Mouse (Mus musculus): ENCODE measurements around the gene Ndufs1.

Gene Ndufs1

DNA sequence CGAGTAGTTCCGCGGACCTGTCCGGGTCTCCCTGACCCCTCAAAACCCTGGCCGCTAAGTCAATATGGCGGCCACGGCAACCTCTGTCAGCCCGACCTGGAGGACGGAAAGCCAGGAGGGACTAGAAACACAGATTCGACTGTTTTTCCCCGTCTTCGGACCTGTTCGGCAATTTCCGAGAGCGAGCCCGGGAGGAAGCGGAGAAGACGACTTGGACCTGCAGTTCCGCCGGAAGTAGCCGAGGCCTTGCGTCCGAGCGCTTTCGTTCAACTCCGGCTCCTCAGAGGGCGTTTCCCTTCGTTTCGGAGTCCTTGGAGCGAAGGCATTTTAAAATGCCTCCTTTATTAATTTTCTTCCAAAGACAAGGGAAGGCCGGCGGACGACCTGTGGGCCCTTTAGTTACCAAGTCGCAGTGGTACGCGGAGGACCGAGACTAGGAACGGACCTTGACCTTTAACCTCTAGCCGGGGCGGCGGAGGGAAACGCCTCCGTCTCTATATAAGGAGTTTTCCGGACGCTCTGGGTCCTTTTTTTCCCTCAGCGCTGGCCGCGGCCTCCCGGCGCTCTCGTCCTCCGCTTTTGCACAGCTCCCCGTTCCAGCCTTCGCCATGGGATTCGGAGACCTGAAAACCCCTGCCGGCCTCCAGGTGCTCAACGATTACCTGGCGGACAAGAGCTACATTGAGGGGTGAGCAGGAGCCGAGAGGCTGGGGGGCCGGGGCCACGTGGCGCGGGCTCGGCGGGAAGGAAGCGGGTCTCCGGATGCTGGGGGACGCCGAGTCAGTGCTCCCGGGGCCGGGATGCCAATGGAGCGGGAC lies at the start of gene Ndufs1, which contains the start of gene Eef1b2:
Gene Ndufs1, minus strand, starts transcription at position 230 of the 818 bp plus-strand sequence.
Gene Eef1b2, plus strand, starts transcription at position 222 of the 818 bp plus-strand sequence.
- peak; percentile 88 for DNase-seq (ENCODE audit: extremely low read depth, insufficient read length, low spot score)

DNA sequence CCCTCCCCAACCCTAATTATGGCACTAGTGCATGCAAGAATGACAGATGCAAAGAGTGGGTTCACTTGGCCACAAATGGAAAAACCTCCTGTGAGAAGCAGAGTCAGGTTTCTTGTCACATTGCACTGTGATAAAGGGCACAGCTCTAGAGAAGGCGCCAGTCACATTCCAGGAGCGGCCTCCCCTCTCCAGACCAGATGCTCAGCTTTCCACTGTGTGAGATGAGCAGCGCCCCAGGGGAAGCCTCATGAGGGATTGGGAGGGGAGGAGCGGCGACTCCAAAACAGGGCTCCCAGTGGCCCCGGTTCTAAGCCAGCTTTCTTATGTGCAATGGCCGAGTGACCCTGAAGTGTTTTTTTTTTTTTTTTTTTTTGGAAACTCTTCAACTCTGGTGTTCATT lies 49.3 kb upstream of the Ndufs1 start:
- no peak for DNase-seq (ENCODE audit: extremely low read depth, insufficient read length, low spot score)

DNA sequence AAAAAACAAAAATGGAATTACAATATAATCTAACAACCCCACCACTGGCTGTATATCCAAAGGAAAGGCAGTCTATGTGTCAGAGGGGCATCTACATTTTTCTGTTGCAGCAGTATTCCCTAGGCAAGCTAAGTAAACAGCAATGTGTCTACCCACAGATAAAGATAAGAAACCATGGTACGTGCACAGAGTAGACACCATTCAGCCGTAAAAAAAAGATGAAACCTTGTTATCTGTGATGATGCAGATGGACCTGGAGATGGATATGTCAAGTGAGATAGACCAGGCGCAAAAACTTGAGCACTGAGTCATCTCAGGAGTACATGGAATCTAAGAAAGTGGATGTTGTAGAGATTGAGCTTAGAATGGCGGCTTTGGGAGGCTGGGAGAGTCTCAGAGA lies 48.4 kb upstream of the Ndufs1 start:
- no peak for DNase-seq (ENCODE audit: extremely low read depth, insufficient read length, low spot score)

DNA sequence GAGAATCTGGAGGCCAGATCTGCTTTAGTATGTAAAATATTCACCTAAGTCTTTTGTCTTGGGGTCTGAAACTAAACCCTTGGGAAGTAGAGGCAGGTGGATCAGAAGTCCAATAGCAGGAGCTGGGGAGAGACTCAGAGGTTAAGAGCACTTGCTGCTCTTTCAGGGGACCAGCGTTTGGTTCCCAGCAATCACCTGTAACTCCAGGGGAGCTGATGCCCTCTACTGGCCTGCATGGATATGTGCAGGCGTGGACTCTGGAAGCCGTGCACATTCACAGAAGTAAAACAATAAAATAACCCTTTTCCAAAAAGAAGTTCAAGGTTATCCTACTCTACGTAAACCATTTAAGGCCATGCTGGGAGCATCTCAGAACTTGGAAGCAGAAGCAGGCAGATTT lies 42.6 kb upstream of the Ndufs1 start:
- DNase-seq (ENCODE audit: extremely low read depth, insufficient read length, low spot score) = no peak

DNA sequence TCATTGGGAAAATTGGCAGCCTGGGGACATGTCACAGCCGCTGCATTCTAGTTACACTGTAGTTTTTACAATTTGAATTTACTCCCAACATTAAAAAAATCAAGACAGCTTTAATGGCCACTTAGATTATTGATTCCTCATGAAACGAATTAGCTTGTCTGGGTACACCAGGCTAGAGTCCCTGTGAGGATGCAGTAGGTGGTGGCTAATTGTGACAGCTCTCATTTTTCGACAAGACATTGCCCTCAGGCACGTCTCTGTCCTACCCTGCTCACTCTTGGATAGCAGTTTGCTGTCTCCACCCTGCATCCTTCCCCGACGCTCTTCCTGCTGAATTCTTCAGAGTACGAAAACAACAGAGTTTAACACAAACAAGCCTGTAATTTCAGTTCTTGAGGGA lies 38.0 kb upstream of the Ndufs1 start:
- DNase-seq (ENCODE audit: extremely low read depth, insufficient read length, low spot score) = no peak

DNA sequence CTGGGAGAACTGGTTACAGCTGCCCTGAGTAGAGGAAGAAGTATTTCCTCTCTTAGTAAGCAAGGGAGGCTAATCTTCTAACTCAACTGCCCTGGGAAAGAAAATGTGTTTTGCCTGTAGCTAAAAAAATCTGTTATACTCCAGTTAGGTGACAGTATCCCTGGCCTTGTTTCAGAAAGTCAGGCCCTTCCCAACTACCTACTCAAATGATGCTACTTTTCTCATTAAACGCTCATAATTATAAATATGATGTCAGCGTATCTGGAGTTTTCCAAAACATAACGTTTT lies 37.6 kb upstream of the Ndufs1 start, which contains the start of gene Gpr1:
Gene Gpr1, minus strand, starts transcription at position 273 of the 288 bp plus-strand sequence.
- no peak for DNase-seq (ENCODE audit: extremely low read depth, insufficient read length, low spot score)

DNA sequence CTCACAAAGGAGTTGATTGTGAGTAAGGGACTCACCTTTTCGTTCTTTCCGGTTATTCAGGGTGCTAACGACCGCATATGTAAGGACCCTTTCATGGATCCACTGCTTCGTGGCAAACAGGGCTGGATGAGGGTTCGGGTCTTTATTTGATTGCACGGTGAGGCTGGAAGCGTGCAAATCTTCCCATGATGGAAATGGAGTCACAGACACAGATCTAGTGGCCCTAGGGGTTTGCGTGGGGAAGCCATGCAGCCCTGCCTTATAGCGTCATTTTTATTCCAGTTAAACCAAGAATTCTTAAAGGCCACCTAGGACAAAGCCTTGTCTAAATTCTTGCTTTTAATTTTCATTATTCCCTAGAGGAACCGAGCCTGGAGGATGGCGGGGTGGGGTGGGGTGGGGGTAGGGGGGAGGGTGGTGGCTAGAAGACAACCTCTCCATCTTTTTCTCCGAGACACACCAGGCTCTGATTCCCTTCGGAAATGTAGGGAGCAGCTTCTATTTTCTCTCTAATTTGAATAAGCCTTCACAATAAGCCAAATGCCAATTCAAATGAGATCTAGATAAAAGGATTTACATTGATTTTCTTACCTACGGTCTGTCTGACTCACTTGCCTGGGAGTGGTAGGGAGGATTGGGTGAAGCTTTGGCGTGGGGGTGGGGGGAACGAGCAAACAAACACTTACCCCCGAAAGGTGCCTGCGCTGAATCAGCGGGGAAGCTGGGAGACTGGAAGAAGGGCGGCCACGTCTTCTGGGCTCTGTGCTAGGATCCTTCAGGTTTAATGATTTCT lies 37.0 kb upstream of the Ndufs1 start:
- DNase-seq (ENCODE audit: extremely low read depth, insufficient read length, low spot score) = no peak

DNA sequence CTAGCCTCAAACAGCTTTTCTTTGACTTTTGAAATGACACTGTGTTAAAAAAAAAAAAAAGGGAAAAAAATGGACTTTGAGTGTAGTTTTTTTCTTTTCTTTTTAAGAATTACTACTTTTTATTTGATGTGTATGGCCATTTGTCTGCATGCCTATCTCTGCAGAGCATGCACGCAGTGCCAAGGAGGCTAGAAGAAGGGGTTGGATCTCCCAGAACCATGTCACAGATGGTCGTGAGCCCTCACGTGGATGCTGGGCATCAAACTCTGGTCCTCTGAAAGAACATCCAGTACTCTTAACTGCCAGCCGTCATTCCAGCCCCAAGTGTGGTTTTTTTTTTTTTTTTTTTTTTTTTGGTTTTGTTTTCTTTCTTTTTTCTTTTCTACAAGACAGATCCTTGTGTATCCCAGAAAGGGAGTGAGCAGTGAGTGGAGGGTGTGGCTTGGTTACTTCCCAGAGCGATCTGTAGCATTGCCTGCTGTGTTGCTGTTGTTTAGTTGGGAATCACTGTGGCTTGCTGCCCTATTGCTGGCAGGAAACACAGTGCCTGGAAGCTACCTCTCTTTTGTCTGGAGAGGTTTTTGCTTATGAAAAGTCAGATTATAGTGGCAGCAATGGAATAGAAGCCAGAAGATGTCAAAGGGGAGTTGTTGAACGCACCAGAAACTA lies 33.4 kb upstream of the Ndufs1 start:
- DNase-seq (ENCODE audit: extremely low read depth, insufficient read length, low spot score) = no peak

DNA sequence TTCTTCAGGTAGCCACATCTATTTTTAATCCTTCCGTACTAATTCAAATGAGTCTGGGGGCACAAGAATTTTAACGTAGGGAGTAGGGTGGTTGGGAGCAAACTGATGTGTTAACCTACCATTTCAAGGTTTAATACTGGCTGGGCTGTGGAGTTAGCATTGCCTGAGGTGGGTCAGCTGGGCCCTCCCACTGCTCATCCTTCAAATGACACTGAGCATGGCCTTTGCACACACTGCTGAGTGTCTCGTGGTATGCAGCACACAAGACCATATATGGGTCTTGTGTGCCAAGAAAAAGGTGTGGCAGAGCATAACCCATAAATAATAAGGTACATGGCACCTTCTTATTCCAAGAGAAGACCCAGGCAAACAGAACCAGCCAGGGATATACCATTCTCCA lies 31.0 kb upstream of the Ndufs1 start:
- no peak for DNase-seq (ENCODE audit: extremely low read depth, insufficient read length, low spot score)

DNA sequence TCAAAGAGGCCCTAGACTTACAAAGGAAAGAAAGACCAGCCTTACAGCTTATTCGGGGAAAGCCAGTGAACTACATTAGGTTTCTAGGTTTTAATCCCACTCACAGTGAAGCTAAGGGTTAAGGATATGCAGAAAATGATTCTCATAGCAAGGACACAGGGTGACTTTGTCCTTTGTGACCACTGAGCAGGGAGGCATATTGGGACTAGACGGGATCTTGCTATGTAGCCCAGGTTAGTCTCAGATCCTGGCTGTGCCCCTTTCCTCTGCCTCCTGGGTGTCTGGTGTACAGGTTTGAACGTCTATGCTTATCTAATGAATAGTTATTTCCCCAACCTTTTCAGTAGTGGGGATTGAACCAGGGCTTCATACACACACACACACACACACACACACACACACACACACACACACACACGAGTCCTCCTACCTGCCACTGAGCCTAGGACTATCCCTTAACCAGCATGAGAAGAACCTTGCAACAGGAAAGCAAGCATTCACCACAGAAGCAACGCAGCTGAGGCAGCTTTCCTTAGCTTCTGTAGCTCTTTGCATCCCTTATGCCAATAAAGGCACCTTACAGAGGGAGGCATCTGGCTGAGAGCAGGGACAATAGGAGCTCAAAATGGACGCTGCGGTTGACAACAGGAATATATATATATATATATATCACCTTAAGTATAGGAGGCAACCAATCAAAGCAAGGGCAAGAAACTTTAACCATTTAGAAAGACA lies 28.2 kb upstream of the Ndufs1 start:
- no peak for DNase-seq (ENCODE audit: extremely low read depth, insufficient read length, low spot score)

DNA sequence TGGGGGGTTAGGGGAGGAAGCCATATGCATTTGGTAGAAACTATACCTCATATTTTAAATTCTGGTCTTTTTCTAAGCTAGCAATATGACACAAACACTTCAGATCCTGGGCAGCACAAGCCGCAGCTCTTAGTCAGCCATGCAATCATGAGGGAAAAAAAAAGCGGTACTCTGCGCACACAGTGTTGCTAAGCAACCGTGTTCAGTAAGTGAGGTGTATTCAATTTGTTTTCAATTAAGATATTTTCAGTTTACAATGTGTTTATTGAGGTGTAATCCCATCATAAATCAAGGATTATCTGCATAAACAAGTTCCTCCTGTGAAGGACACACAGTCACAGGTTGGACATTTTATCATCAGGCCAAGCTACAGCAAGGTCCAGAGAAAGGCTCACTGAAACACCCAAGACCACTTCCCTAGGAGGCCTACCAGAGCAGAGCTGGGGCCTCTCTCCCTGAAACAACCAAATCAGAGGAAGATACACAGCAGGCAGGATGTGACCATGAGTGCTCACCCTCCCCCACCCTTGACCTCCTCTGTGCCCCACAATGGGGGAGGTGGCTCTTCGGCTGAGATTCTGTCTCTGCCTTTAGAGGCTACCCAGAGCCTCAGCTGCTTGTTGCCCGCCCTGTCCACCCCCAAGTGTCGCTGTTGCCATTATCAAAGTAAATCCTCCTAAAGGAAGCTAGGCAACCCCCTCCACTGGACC lies 27.5 kb upstream of the Ndufs1 start:
- no peak for DNase-seq (ENCODE audit: extremely low read depth, insufficient read length, low spot score)

DNA sequence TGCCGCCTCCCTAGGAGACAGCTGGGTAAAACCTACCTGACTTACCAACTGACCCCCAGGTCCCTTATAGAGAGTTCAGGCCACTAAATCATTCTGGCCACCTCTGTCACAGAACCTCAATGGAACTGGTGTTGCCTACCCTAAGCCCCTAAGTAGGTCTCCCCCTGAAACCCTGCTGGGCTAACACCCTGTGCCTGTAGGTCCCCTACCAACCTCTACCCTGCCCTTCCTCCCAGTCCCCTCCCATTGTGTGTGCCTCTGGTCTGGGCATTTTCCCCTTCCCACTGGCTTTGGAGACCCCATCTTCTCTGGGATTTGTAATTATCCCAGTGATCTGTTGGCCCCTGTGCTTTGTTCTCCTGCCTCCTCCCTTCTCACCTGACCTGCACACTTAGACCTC lies 26.8 kb upstream of the Ndufs1 start:
- DNase-seq (ENCODE audit: extremely low read depth, insufficient read length, low spot score) = no peak

DNA sequence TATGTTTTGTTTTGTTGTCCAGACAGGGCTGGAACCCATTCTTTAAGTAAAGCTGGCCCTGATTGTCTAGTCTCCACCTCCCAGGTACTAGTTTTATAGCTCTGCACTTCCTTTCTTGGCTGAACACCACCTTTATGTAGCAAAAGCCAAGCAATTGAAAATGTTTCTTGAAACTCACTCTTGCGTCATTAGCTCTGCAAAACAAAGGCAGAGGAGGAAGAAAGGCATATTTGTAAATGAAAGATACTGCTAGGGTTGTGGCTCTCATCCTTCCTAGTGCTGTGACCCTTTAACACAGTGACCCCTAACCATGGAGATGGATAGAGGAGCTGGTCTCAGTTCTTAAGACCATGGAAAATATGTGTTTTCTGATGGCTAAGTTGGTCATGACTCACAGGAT lies 25.0 kb upstream of the Ndufs1 start:
- no peak for DNase-seq (ENCODE audit: extremely low read depth, insufficient read length, low spot score)

DNA sequence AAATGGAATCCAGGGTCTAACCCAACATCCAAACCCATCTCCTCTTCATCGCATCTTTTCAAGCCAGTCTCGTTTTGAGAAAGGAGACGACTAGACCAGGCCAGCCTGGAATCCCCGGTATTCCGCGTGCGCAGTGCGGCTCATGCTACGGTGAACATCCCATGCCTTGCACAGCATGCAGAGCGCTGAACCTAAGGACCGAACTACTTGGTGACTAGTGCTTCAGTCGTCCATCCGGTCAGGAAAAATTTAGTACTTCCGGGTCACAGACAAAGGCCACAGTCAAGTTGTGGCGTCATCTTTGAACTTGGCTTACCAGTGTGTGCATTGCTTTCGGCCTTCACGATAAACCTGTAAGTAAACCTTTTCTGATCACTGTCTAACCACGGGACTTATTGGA lies 23.7 kb upstream of the Ndufs1 start:
- no peak for DNase-seq (ENCODE audit: extremely low read depth, insufficient read length, low spot score)

DNA sequence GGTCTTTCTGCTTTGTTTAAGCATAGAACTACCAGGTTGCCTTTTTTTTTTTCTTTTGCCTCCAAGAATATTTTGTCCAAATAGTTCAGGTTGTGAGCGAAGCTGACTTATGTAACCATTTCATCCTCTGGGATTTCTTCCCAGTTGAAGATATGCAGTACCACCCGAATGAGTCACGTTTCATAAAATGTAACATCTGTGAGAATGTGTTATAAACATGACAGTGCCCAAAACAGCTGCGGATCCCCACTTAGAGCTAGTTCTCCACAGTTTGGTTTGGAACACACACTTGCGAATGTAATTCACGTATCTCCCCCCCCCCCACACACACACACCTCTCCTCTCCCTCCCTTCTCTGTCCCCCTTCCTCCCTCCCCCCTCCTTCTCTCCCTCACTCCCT lies 22.8 kb upstream of the Ndufs1 start:
- DNase-seq (ENCODE audit: extremely low read depth, insufficient read length, low spot score) = no peak

DNA sequence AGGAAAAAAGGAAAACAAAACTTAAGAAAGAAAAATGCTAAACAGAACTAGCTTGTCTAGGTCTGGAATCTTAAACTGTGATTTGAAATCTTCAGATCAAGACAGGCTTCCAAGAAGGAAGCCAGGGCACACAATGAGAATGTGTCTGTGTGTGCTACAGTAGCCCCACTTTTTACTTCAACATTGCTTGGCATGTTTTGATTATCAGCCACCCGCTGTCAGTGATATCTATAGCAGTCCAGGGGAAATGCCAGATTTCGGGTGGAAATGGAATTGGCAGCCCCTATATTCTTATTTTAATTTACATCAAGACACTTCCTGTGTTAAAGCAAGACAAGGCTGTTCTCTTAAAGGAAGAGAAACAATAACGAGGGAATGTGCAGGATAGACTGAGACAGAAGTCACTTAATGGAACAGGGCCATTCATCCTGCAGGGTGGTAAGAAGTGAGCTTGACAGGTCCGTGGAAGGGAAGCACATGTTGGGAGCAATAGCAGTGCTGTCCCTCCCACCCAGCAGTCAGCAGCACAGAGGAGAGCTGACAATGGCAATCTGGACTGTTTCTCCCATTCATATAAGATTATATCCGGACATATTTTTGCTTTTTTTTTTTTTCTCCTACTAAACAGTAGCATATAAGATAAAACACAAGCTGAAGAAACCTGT lies 19.3 kb upstream of the Ndufs1 start:
- no peak for DNase-seq (ENCODE audit: extremely low read depth, insufficient read length, low spot score)

DNA sequence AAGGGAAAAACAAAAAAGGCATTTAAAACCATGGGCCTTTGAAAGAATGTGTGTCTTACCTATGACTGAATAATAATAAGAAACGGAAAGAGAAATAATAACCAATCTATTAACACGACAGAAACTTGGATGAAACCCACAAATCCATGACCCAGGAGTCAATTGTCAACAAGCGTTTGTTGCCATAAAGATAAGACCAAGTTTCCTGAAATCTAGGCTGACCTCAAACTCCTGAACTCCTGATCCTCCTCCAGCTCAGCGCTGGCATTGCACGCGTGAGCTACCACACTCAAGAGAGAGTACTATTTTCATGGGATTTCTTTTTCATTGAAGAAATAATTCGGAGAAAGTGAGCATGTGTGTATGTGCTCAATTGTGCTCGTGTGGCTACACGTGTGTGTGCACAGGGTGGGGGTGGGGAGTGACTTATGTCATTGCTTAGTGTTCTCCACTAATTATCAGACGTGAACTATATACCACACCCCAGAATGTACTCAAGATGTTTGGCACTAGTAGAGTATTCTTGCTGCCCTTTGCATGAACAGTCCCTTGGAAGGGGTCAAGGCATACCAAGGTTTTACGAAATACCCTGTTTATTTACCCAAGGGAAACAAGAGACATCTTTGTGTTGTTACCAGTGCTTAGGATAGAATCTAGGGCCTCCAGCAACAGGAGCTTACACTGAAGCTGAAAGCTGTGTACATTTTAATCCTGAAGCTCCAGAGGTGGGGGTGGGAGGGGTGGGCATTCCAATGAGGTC lies 15.9 kb upstream of the Ndufs1 start:
- DNase-seq (ENCODE audit: extremely low read depth, insufficient read length, low spot score) = no peak

DNA sequence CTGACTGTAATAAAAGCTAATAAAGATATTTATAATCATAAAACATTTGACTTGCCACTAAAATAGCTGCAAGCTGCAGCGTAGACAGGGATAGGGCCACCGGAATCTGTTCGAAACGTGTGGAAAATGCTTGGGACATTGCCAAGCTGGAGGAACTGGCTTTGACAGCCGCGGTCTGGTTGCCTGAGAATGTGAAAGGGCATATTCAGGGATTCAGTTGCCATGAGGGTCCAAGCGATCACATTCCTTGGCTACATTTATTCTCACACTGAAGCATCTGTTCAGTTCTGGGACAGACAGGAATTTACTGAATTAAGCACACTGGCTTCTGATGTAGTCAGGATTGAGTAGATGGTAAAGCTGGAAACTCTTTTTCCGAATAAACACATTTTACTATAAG lies 14.2 kb upstream of the Ndufs1 start:
- no peak for DNase-seq (ENCODE audit: extremely low read depth, insufficient read length, low spot score)

DNA sequence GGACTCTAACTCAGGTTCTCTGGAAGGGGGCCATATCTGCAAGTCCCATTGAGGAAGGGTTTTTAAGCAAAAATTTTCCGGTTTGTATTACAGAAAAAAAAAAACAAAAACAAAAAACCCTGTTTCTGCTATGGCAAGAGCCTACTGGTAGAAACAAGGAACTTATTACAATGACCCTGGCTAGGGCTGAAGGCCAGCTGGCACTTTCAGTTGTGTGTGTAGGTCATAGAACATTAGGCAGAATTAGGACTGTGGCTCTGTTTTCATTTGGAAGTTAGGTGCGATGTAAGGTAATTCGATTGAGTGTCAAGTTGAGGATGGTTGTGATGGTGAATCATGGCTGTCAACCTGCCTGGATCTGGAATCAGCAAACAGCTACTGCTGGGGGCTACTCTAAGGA lies 11.9 kb upstream of the Ndufs1 start:
- no peak for DNase-seq (ENCODE audit: extremely low read depth, insufficient read length, low spot score)
